Mouse (Mus musculus): ENCODE data around the gene 0610040J01Rik. TPM values are rescaled to one million over a fixed set of nuclear protein-coding genes. Genes with fewer than 3 reads are reported as not detected.

The 0610040J01Rik gene
- polyA plus RNA-seq (2014; fragmentation: Nextera tagmentation; extraction: Ambion mirVana) = 11.8 and 15.4 TPM in 2 replicates

DNA sequence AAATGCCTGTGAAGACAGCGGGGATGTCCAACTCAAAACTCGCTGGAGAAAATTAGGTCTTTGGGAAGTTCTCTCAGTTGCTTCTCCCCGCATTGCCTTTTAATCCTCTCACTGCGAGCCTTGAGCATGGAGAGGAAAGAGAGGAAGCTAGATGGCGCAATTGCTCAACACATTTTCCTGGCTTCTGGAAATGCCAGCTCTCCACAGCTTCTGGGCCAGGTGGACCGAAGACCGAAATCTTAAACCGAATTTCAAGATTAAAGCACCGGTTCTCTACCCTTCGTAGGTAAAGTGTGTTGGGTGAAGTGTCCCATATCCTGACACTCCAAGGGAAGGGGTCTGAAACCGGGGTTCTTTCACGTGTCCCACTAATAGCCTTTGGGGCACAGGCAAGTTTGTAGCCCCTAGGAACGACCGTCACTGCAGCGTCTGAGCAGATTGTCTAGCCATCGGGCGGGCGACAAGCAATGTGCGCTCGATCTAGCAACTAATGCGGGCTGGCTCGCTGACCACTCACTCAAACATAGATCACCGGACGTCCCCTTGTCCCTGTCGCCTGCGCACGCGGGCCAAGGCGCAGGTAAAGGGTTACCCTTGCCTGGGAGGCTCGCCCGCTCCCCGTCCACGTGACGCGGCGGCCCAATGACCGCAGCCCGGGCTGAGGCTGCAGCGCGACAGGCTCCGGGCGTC is at the start of gene 0610040J01Rik:
TSS of gene 0610040J01Rik (plus strand) at position 545 of the 690 bp plus-strand sequence.
- Histone ChIP-seq H3K9ac (ENCODE audit: low read depth, low read length) (peak within 1 kb of the TSS; percentile 61), H3K4me2 (peak within 1 kb of the TSS; percentile 86), H3K36me3 (ENCODE audit: control insufficient read depth, insufficient read depth, low read length) (no peaks in the 10 kb centered on the region), H3K4me1 (replicated peaks; ENCODE audit: control insufficient read depth, insufficient read depth, low read length) (no peaks in the 10 kb centered on the region), H3K9me3 (ENCODE audit: control insufficient read depth, low read length) (no peaks in the 10 kb centered on the region), H3K27me3 (replicated peaks; ENCODE audit: control insufficient read depth, insufficient read depth, low read length) (peaks cover 21% of the 10 kb centered on the region), H3K27ac (ENCODE audit: low read depth, low read length) (peak within 1 kb of the TSS; percentile 13; the same call in 1 of the 2 replicates), H3K4me3 (ENCODE audit: low read depth, low read length) (peak within 1 kb of the TSS; percentile 61)
- WGBS = 2% methylated on average over 42 of the region's 42 CpGs
- ATAC-seq (replicated peaks; ENCODE audit: low FRiP score) (peak; percentile 84), DNase-seq (ENCODE audit: low spot score) (peak; percentile 69)

DNA sequence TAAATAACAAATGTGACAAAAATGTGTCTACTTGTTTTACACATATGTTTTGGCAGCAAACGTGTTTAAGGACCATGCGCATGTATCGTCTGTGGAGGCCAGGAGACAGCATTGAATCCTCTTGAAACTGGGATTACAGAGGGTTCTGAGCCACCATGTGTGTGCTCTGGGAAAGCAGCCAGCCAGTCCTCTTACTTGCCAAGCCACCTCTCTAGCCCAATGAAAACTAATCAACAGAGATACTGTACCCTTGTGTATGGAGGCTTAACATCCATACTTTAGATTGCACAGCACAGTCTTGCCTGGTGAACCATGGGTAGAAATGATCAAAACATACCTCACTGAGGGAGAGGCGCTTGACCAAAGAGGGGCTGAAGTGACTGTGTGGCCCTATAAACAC is 46.3 kb upstream of the 0610040J01Rik start:
- Histone ChIP-seq H3K27me3 (replicated peaks; ENCODE audit: control insufficient read depth, insufficient read depth, low read length) (no peaks in the 10 kb centered on the region), H3K27ac (ENCODE audit: low read depth, low read length) (no peak overlapping the region), H3K9me3 (ENCODE audit: control insufficient read depth, low read length) (no peaks in the 10 kb centered on the region), H3K4me3 (ENCODE audit: low read depth, low read length) (no peak overlapping the region), H3K4me1 (replicated peaks; ENCODE audit: control insufficient read depth, insufficient read depth, low read length) (no peaks in the 10 kb centered on the region), H3K36me3 (ENCODE audit: control insufficient read depth, insufficient read depth, low read length) (no peaks in the 10 kb centered on the region), H3K4me2 (no peak overlapping the region), H3K9ac (ENCODE audit: low read depth, low read length) (no peak overlapping the region)
- ATAC-seq (replicated peaks; ENCODE audit: low FRiP score) = no peak
- WGBS = 93% methylated on average over 4 of the region's 4 CpGs
- DNase-seq (ENCODE audit: low spot score) = no peak

DNA sequence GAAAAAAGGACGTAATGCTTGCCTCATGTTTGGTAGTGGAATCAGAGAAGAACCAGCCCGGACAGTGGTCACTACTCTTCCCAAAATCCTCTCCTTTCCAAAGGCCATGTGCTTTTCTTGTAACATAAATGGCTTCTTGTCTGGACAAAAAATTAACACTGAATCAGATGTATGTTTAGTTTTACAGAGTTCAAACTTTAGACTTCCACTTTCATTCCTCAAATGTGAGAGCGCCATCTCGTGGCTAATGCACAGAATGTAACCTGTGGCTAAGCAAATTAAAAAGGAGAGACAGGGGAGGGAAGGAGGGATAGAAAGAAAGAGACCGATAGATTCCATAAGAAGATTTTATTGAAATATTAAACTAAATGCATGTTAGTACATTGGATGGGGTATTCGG is 45.4 kb upstream of the 0610040J01Rik start:
- H3K4me3 ChIP-seq (ENCODE audit: low read depth, low read length) = no peak overlapping the region
- no peak overlapping the region for H3K27ac ChIP-seq (ENCODE audit: low read depth, low read length)
- no peak for ATAC-seq (replicated peaks; ENCODE audit: low FRiP score)
- no peaks in the 10 kb centered on the region for H3K36me3 ChIP-seq (ENCODE audit: control insufficient read depth, insufficient read depth, low read length)
- H3K4me2 ChIP-seq = no peak overlapping the region
- no peak for DNase-seq (ENCODE audit: low spot score)
- whole genome bisulfite sequencing = 39% methylated on average over 6 of the region's 6 CpGs
- no peak overlapping the region for H3K9ac ChIP-seq (ENCODE audit: low read depth, low read length)
- no peaks in the 10 kb centered on the region for H3K4me1 ChIP-seq (replicated peaks; ENCODE audit: control insufficient read depth, insufficient read depth, low read length)
- no peaks in the 10 kb centered on the region for H3K9me3 ChIP-seq (ENCODE audit: control insufficient read depth, low read length)
- no peaks in the 10 kb centered on the region for H3K27me3 ChIP-seq (replicated peaks; ENCODE audit: control insufficient read depth, insufficient read depth, low read length)

DNA sequence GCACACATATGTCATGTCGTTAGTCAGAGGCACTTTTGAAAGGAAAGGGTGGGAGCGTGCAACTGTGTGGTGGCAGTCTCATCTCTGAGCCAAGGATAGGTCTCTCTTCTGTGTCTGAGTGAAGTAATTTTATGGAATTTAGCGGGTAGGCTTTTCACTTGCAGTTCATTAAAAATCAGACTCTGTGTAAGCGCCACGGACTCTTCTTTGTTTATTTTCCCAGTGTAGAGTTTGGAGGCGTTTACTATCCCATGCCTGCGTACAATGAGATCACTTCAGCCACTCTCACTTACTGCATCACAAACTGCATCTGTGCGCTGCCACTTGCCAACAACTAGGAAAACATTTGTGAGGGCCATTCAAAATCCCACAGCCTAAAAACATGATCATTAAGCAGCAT is 44.7 kb upstream of the 0610040J01Rik start:
- no peak overlapping the region for H3K9ac ChIP-seq (ENCODE audit: low read depth, low read length)
- WGBS = 80% methylated on average over 8 of the region's 8 CpGs
- no peak for DNase-seq (ENCODE audit: low spot score)

GRCm38 (mm10) chr5:63768220-63768619 is 43.9 kb upstream of the 0610040J01Rik start:
- Histone ChIP-seq H3K4me2 (no peak overlapping the region), H3K9me3 (ENCODE audit: control insufficient read depth, low read length) (no peaks in the 10 kb centered on the region), H3K4me1 (replicated peaks; ENCODE audit: control insufficient read depth, insufficient read depth, low read length) (no peaks in the 10 kb centered on the region), H3K4me3 (ENCODE audit: low read depth, low read length) (no peak overlapping the region), H3K36me3 (ENCODE audit: control insufficient read depth, insufficient read depth, low read length) (no peaks in the 10 kb centered on the region), H3K27me3 (replicated peaks; ENCODE audit: control insufficient read depth, insufficient read depth, low read length) (no peaks in the 10 kb centered on the region), H3K9ac (ENCODE audit: low read depth, low read length) (no peak overlapping the region), H3K27ac (ENCODE audit: low read depth, low read length) (no peak overlapping the region)
- DNase-seq (ENCODE audit: low spot score) (no peak), ATAC-seq (replicated peaks; ENCODE audit: low FRiP score) (no peak)
- WGBS = 69% methylated on average over 4 of the region's 4 CpGs

More for the DNA sequence above, 44.7 kb upstream of the 0610040J01Rik start:
- Histone ChIP-seq H3K27me3 (replicated peaks; ENCODE audit: control insufficient read depth, insufficient read depth, low read length) (no peaks in the 10 kb centered on the region), H3K27ac (ENCODE audit: low read depth, low read length) (no peak overlapping the region), H3K4me3 (ENCODE audit: low read depth, low read length) (no peak overlapping the region), H3K4me1 (replicated peaks; ENCODE audit: control insufficient read depth, insufficient read depth, low read length) (no peaks in the 10 kb centered on the region), H3K36me3 (ENCODE audit: control insufficient read depth, insufficient read depth, low read length) (no peaks in the 10 kb centered on the region), H3K4me2 (no peak overlapping the region), H3K9me3 (ENCODE audit: control insufficient read depth, low read length) (no peaks in the 10 kb centered on the region)
- ATAC-seq (replicated peaks; ENCODE audit: low FRiP score) = no peak

DNA sequence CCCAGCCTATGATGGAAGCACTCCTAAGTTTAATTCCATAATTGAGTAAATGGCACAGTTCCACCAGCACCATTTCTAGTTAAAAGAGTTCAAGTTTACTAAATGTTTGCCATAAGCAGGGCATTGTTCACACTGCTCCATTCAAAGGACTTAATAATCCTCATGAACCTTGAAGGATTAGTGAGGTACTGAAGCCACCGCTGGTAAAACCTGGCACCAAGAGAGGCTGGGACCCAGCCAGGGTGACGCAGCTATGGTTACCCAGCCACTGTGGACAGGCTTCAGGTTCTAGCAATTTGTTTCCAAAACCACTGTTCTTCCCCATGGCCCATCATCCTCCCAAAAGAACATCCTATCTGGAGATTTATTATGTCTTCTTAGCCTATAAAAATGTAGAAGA is 39.2 kb upstream of the 0610040J01Rik start:
- H3K4me3 ChIP-seq (ENCODE audit: low read depth, low read length) = no peak overlapping the region
- no peaks in the 10 kb centered on the region for H3K27me3 ChIP-seq (replicated peaks; ENCODE audit: control insufficient read depth, insufficient read depth, low read length)
- H3K9me3 ChIP-seq (ENCODE audit: control insufficient read depth, low read length) = no peaks in the 10 kb centered on the region
- H3K9ac ChIP-seq (ENCODE audit: low read depth, low read length) = no peak overlapping the region
- DNase-seq (ENCODE audit: low spot score) = no peak
- no peaks in the 10 kb centered on the region for H3K36me3 ChIP-seq (ENCODE audit: control insufficient read depth, insufficient read depth, low read length)
- H3K27ac ChIP-seq (ENCODE audit: low read depth, low read length) = no peak overlapping the region
- WGBS = 72% methylated on average over 2 of the region's 2 CpGs
- H3K4me1 ChIP-seq (replicated peaks; ENCODE audit: control insufficient read depth, insufficient read depth, low read length) = no peaks in the 10 kb centered on the region
- no peak for ATAC-seq (replicated peaks; ENCODE audit: low FRiP score)
- no peak overlapping the region for H3K4me2 ChIP-seq

GRCm38 (mm10) chr5:63773603-63774002 is 38.6 kb upstream of the 0610040J01Rik start:
- ATAC-seq (replicated peaks; ENCODE audit: low FRiP score) = no peak
- Histone ChIP-seq H3K4me2 (no peak overlapping the region), H3K27ac (ENCODE audit: low read depth, low read length) (no peak overlapping the region), H3K27me3 (replicated peaks; ENCODE audit: control insufficient read depth, insufficient read depth, low read length) (no peaks in the 10 kb centered on the region), H3K9ac (ENCODE audit: low read depth, low read length) (no peak overlapping the region), H3K4me1 (replicated peaks; ENCODE audit: control insufficient read depth, insufficient read depth, low read length) (no peaks in the 10 kb centered on the region), H3K4me3 (ENCODE audit: low read depth, low read length) (no peak overlapping the region), H3K36me3 (ENCODE audit: control insufficient read depth, insufficient read depth, low read length) (no peaks in the 10 kb centered on the region), H3K9me3 (ENCODE audit: control insufficient read depth, low read length) (no peaks in the 10 kb centered on the region)
- 69% methylated on average over 1 of the region's 1 CpGs for WGBS
- DNase-seq (ENCODE audit: low spot score) = no peak

- H3K27me3 ChIP-seq (replicated peaks; ENCODE audit: control insufficient read depth, insufficient read depth, low read length) = no peaks in the 10 kb centered on the region
- H3K27ac ChIP-seq (ENCODE audit: low read depth, low read length) = no peak overlapping the region; the same call in 1 of the 2 replicates
- 77% methylated on average over 10 of the region's 10 CpGs for WGBS
- ATAC-seq (replicated peaks; ENCODE audit: low FRiP score) (peak; percentile 82), DNase-seq (ENCODE audit: low spot score) (no peak)
- no peak overlapping the region for H3K4me3 ChIP-seq (ENCODE audit: low read depth, low read length)
- H3K9ac ChIP-seq (ENCODE audit: low read depth, low read length) = no peak overlapping the region
- no peaks in the 10 kb centered on the region for H3K36me3 ChIP-seq (ENCODE audit: control insufficient read depth, insufficient read depth, low read length)
- no peaks in the 10 kb centered on the region for H3K4me1 ChIP-seq (replicated peaks; ENCODE audit: control insufficient read depth, insufficient read depth, low read length)
- no peaks in the 10 kb centered on the region for H3K9me3 ChIP-seq (ENCODE audit: control insufficient read depth, low read length)
- H3K4me2 ChIP-seq = no peak overlapping the region
These were observed 23.9 kb upstream of the 0610040J01Rik start for GRCm38 (mm10) chr5:63788156-63788826.

DNA sequence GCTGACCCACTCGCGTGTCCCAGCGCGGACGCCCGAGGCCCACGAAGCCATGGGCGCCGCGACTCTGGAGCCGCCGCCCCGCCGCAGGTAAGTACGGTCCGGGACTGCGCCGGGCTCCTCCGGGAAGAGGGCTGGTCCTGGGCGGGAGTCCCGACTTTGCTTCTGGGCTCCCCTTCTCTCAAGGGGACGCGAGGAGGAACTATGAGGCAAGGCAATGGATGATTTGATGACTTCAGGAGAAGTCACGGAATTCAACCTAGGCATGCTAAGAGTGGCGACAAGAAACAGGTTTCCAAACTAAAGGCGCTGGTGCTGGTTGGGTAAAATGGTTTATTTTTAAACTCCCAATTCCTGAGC is 324 bp downstream of the 0610040J01Rik start:
- H3K4me2 ChIP-seq = peak overlapping the region; percentile 86
- H3K27ac ChIP-seq (ENCODE audit: low read depth, low read length) = 0 out of 2 replicates have a peak overlapping the region, but pooled peaks have one; percentile 13
- no peak for DNase-seq (ENCODE audit: low spot score)
- peaks cover 21% of the 10 kb centered on the region for H3K27me3 ChIP-seq (replicated peaks; ENCODE audit: control insufficient read depth, insufficient read depth, low read length)
- peak overlapping the region; percentile 61 for H3K4me3 ChIP-seq (ENCODE audit: low read depth, low read length)
- H3K4me1 ChIP-seq (replicated peaks; ENCODE audit: control insufficient read depth, insufficient read depth, low read length) = no peaks in the 10 kb centered on the region
- no peak; the same call in 1 of the 2 replicates for ATAC-seq (replicated peaks; ENCODE audit: low FRiP score)
- WGBS = 2% methylated on average over 26 of the region's 26 CpGs
- H3K9me3 ChIP-seq (ENCODE audit: control insufficient read depth, low read length) = no peaks in the 10 kb centered on the region
- no peaks in the 10 kb centered on the region for H3K36me3 ChIP-seq (ENCODE audit: control insufficient read depth, insufficient read depth, low read length)
- peak overlapping the region; percentile 61 for H3K9ac ChIP-seq (ENCODE audit: low read depth, low read length)

Data from liver, embryonic 11.5 days (tissue).